Mouse (Mus musculus) intestine, postnatal 0 days (tissue): ENCODE data around the gene Wdr5. TPM values are rescaled to one million over a fixed set of nuclear protein-coding genes. Genes with fewer than 3 reads are reported as not detected.
"Not testable (repeated sequence)": the region's sequence is repeated elsewhere in the genome, so short reads cannot be mapped to it uniquely, and the experiment has no call there.

Source experiments
- ATAC-seq: fragments of 200-750 bp; cut with Nextera tagmentation; 2 replicates; pipeline ENCODE4 v1.8.0; 2017; ENCODE audit warnings: mild to moderate bottlenecking, moderate TSS enrichment, moderate library complexity
- H3K27ac ChIP-seq: fragments of 300-500 bp; sonication (generic); 2 replicates; pipeline ENCODE4 v1.5.1; 2014; ENCODE audit warnings: mild to moderate bottlenecking, low read depth, low read length, moderate library complexity
- H3K27me3 ChIP-seq: fragments of 300-500 bp; sonication (generic); replicated peaks from 2 replicates; pipeline ENCODE4 v1.6.1; 2014; ENCODE audit warnings: low read length, mixed read lengths; ENCODE audit not compliant: control insufficient read depth, insufficient read depth
- H3K36me3 ChIP-seq: fragments of 300-500 bp; sonication (generic); 2 replicates; pipeline ENCODE4 v1.6.1; 2014; ENCODE audit warnings: mild to moderate bottlenecking, moderate library complexity; ENCODE audit not compliant: control insufficient read depth, insufficient read depth
- H3K4me1 ChIP-seq: fragments of 300-500 bp; sonication (generic); replicated peaks from 2 replicates; pipeline ENCODE4 v1.6.1; 2014; ENCODE audit warnings: antibody characterized with exemption, low read length, mixed read lengths; ENCODE audit not compliant: control insufficient read depth, insufficient read depth
- H3K4me2 ChIP-seq: fragments of 300-500 bp; sonication (generic); replicated peaks from 2 replicates; pipeline ENCODE4 v1.6.1; 2014; ENCODE audit warnings: low read depth, mild to moderate bottlenecking, moderate library complexity
- H3K4me3 ChIP-seq: fragments of 300-500 bp; sonication (generic); 2 replicates; pipeline ENCODE4 v1.5.1; 2014; ENCODE audit warnings: low read depth, low read length
- H3K9ac ChIP-seq: fragments of 300-500 bp; sonication (generic); 2 replicates; pipeline ENCODE4 v1.6.1; 2014; ENCODE audit warnings: mild to moderate bottlenecking, low read depth, low read length
- H3K9me3 ChIP-seq: fragments of 300-500 bp; sonication (generic); 2 replicates; pipeline ENCODE4 v1.6.1; 2016; ENCODE audit warnings: mixed run types; ENCODE audit not compliant: control insufficient read depth
- CTCF ChIP-seq: sonication (generic); IDR thresholded peaks from 2 replicates; pipeline ENCODE4 v1.5.1; 2016; ENCODE audit warnings: low read depth, mild to moderate bottlenecking, control low read depth, antibody characterized with exemption, moderate library complexity
- WGBS: fragments of 180-500 bp; shearing (Covaris S2); extraction: QIAGEN DNeasy Blood & Tissue Kit; methylation state at CpG from one replicate; pipeline ENCODE4 v1.1.7; 2014; 5-methylcytosine and 5-hydroxymethylcytosine counted together
- polyA plus RNA-seq: library from polyadenylated mRNA; unstranded; fragments of >200 nt; fragmentation: Nextera tagmentation; extraction: Ambion mirVana; gene quantifications from 2 replicates; pipeline ENCODE4 v1.2.1, GENCODE M21; 2015

Gene Wdr5
- polyA plus RNA-seq, 1 experiment from 2014 or later = 15.6 TPM

- ATAC-seq, H3K9me3 ChIP-seq, H3K4me1 ChIP-seq, H3K27me3 ChIP-seq, H3K4me2 ChIP-seq, H3K27ac ChIP-seq, H3K4me3 ChIP-seq, H3K9ac ChIP-seq: not testable (repeated sequence)
- 0 out of 2 replicates have a peak, but pooled peaks have one; percentile 10 for TF ChIP-seq CTCF
- H3K36me3 ChIP-seq = peaks cover 28% of the 10 kb centered on the region
- WGBS = 66% methylated on average over 5 of the region's 5 CpGs
Measured at GRCm38 (mm10) chr2:27538455-27539330, 23.7 kb downstream of the Wdr5 start.

- Histone ChIP-seq H3K9me3 (no peaks in the 10 kb centered on the region), H3K9ac (no peak overlapping the region), H3K27ac (no peak overlapping the region), H3K36me3 (peaks cover 21% of the 10 kb centered on the region), H3K4me1 (0 out of 2 replicates have a peak, but pooled peaks cover 5% of the 10 kb centered on the region), H3K4me3 (no peak overlapping the region), H3K27me3 (no peaks in the 10 kb centered on the region), H3K4me2 (no peak overlapping the region)
- ATAC-seq = no peak
- 15% methylated on average over 5 of the region's 5 CpGs for WGBS
- no peak for TF ChIP-seq CTCF
Measured at GRCm38 (mm10) chr2:27539336-27539735, 24.4 kb downstream of the Wdr5 start.

DNA sequence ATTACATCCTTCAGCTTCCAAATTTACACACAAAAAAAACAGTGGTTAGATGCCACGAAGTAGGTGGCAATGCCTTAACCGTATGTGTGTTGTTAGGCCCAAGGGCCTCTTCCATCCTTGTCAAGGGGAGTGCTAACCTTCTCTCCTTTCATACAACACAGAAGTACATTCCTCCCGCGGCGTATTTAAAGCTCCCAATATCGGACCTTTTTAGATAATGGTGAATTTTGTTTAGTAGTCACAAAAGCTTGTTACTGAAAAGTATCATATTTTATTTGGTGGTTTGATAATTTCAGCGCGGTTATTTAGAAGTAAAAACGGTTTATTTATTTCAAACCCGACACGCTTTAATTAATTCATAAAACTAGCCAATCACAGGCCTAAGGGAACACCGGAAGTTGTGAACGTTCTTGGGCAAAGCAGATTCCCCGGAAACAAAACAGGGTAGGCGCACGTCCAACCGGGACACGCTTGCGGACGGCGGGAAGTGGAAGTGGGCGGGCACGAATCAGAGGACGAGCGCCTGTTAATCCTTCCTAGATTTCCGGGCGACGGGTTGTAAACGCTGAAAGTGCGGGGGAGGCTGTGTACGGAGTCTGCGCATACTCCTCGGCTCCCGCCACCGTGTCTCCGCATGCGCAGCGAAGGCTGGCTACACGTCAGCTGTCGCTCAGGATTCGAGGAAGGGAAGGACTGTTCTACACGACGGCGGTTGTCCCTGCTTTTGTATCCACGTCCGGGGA is 25.0 kb downstream of the Wdr5 start:
- peaks cover 15% of the 10 kb centered on the region for H3K36me3 ChIP-seq
- H3K9ac ChIP-seq = peak overlapping the region; percentile 46
- TF ChIP-seq CTCF = no peak
- under 1% methylated on average over 46 of the region's 46 CpGs for WGBS
- peak overlapping the region; percentile 70 for H3K27ac ChIP-seq
- H3K4me2 ChIP-seq = peak overlapping the region; percentile 53
- peak overlapping the region; percentile 18 for H3K4me3 ChIP-seq
- H3K27me3 ChIP-seq = no peaks in the 10 kb centered on the region
- no peaks in the 10 kb centered on the region for H3K9me3 ChIP-seq
- H3K4me1 ChIP-seq = 0 out of 2 replicates have a peak, but pooled peaks cover 5% of the 10 kb centered on the region
- peak; percentile 99 for ATAC-seq

GRCm38 (mm10) chr2:27540515-27540836 is 25.5 kb downstream of the Wdr5 start:
- 14% methylated on average over 10 of the region's 10 CpGs for WGBS
- ATAC-seq = peak; percentile 16

GRCm38 (mm10) chr2:27541225-27541624 is 26.3 kb downstream of the Wdr5 start:
- no peak overlapping the region for H3K27ac ChIP-seq
- H3K36me3 ChIP-seq = 0 out of 2 replicates have a peak, but pooled peaks cover 3% of the 10 kb centered on the region
- WGBS = 88% methylated on average over 3 of the region's 3 CpGs
- H3K4me2 ChIP-seq = peak overlapping the region; percentile 53
- H3K9me3 ChIP-seq = no peaks in the 10 kb centered on the region
- H3K4me1 ChIP-seq = 0 out of 2 replicates have a peak, but pooled peaks cover 5% of the 10 kb centered on the region
- no peak overlapping the region for H3K4me3 ChIP-seq
- H3K27me3 ChIP-seq = no peaks in the 10 kb centered on the region
- ATAC-seq = no peak
- TF ChIP-seq CTCF = no peak
- H3K9ac ChIP-seq = no peak overlapping the region

More at GRCm38 (mm10) chr2:27540515-27540836, 25.5 kb downstream of the Wdr5 start:
- H3K9me3 ChIP-seq = no peaks in the 10 kb centered on the region
- no peak for TF ChIP-seq CTCF
- H3K27ac ChIP-seq = peak overlapping the region; percentile 37
- peak overlapping the region; percentile 18 for H3K4me3 ChIP-seq
- H3K27me3 ChIP-seq = no peaks in the 10 kb centered on the region
- peaks cover 11% of the 10 kb centered on the region; the same call in 1 of the 2 replicates for H3K36me3 ChIP-seq
- H3K9ac ChIP-seq = peak overlapping the region; percentile 2; the same call in 1 of the 2 replicates
- peak overlapping the region; percentile 53 for H3K4me2 ChIP-seq
- H3K4me1 ChIP-seq = 0 out of 2 replicates have a peak, but pooled peaks cover 5% of the 10 kb centered on the region

DNA sequence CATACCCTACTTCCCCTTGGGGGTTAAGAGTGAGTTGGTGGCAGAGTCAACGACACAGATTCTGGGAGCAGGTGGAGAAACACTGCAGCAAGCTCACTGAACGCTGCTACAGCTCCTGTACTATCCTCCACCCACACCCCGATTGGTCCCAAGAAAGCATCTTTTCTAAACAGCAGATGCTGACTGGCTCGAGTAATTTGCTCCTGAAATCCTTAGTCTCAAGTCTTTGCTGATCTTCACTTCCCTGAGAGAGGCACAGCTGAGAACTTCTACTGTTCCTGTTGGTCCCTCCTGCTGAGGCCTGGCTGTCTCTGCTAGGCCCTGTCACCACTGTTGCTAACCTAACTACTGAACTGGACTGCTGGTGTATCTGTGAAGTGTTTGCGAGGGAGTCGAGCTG is 29.7 kb downstream of the Wdr5 start:
- ATAC-seq = no peak
- H3K27me3 ChIP-seq = no peaks in the 10 kb centered on the region

GRCm38 (mm10) chr2:27545517-27545916 is 30.6 kb downstream of the Wdr5 start:
- H3K9me3 ChIP-seq, H3K4me1 ChIP-seq, H3K4me2 ChIP-seq, H3K9ac ChIP-seq, H3K36me3 ChIP-seq, H3K27me3 ChIP-seq, ATAC-seq, H3K4me3 ChIP-seq, H3K27ac ChIP-seq: not testable (repeated sequence)
- WGBS = 83% methylated on average over 3 of the region's 3 CpGs

More for the DNA sequence above, 29.7 kb downstream of the Wdr5 start:
- H3K36me3 ChIP-seq = no peaks in the 10 kb centered on the region
- H3K27ac ChIP-seq = no peak overlapping the region
- no peaks in the 10 kb centered on the region for H3K9me3 ChIP-seq
- 83% methylated on average over 6 of the region's 6 CpGs for WGBS
- H3K4me1 ChIP-seq = 0 out of 2 replicates have a peak, but pooled peaks cover 5% of the 10 kb centered on the region
- no peak overlapping the region for H3K4me2 ChIP-seq
- no peak for TF ChIP-seq CTCF
- no peak overlapping the region for H3K4me3 ChIP-seq
- H3K9ac ChIP-seq = no peak overlapping the region

DNA sequence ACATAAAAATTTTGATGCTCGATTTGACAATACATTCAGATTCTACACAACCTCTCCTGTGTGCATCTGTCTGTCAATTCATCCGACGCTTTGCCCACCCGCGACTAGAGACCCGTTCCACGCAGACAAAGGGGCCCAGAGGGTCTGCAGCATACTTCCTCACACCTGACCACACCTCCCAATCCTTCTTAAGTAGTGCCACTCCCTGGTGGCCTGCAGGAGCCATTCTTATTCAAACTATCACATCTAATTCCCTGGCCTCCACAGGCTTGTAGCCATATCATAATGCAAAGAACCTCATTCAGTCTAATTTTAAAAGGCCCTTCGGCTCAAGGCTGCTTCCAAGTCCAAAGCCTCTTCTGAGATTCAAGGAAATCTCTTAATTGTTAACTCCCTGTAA is 31.1 kb downstream of the Wdr5 start:
- not testable (repeated sequence) for ATAC-seq
- 93% methylated on average over 8 of the region's 8 CpGs for WGBS

More for the DNA sequence above, 31.1 kb downstream of the Wdr5 start:
- H3K4me1 ChIP-seq, H3K9ac ChIP-seq, H3K27ac ChIP-seq, H3K27me3 ChIP-seq, H3K4me2 ChIP-seq, H3K9me3 ChIP-seq, H3K36me3 ChIP-seq, H3K4me3 ChIP-seq: not testable (repeated sequence)
